Mouse (Mus musculus) heart, embryonic 15.5 days (tissue): ENCODE results near the gene Slc22a8. TPM values are rescaled to one million over a fixed set of nuclear protein-coding genes. Genes with fewer than 3 reads are reported as not detected.

Experiments used
- ATAC-seq: fragments of 200-750 bp; cut with Nextera tagmentation; replicated peaks from 2 replicates; pipeline ENCODE4 v1.8.0; 2017; ENCODE audit warnings: low read depth, moderate TSS enrichment; ENCODE audit not compliant: insufficient number of reproducible peaks, insufficient read depth, low FRiP score
- H3K27ac ChIP-seq: fragments of 300-500 bp; sonication (generic); 2 replicates; pipeline ENCODE4 v1.5.1; 2015; ENCODE audit warnings: mild to moderate bottlenecking, inconsistent platforms
- H3K27me3 ChIP-seq: fragments of 300-500 bp; sonication (generic); 2 replicates; pipeline ENCODE4 v1.6.1; 2015; ENCODE audit warnings: inconsistent platforms
- H3K36me3 ChIP-seq: fragments of 300-500 bp; sonication (generic); 2 replicates; pipeline ENCODE4 v1.6.1; 2015; ENCODE audit warnings: mild to moderate bottlenecking, inconsistent platforms
- H3K4me1 ChIP-seq: fragments of 300-500 bp; sonication (generic); replicated peaks from 2 replicates; pipeline ENCODE4 v1.6.1; 2015; ENCODE audit warnings: inconsistent platforms
- H3K4me2 ChIP-seq: fragments of 300-500 bp; sonication (generic); 2 replicates; pipeline ENCODE4 v1.6.1; 2015; ENCODE audit warnings: inconsistent platforms, mild to moderate bottlenecking, moderate library complexity
- H3K4me3 ChIP-seq: fragments of 300-500 bp; sonication (generic); 2 replicates; pipeline ENCODE4 v1.5.1; 2015; ENCODE audit warnings: mild to moderate bottlenecking, inconsistent platforms
- H3K9ac ChIP-seq: fragments of 300-500 bp; sonication (generic); 2 replicates; pipeline ENCODE4 v1.6.1; 2015; ENCODE audit warnings: mild to moderate bottlenecking, inconsistent platforms
- H3K9me3 ChIP-seq: fragments of 300-500 bp; sonication (generic); replicated peaks from 2 replicates; pipeline ENCODE4 v1.6.1; 2016; ENCODE audit warnings: inconsistent platforms
- WGBS: fragments of 180-500 bp; shearing (Covaris S2); methylation state at CpG from one replicate; pipeline ENCODE4 v1.1.7; 2015; ENCODE audit warnings: mixed read lengths; 5-methylcytosine and 5-hydroxymethylcytosine counted together
- polyA plus RNA-seq: library from polyadenylated mRNA; unstranded; fragments of >200 nt; fragmentation: Nextera tagmentation; extraction: Ambion mirVana; gene quantifications from 2 replicates; pipeline ENCODE4 v1.2.1, GENCODE M21; 2015

Gene Slc22a8
- polyA plus RNA-seq, 1 experiment from 2014 or later, result 0.08 TPM

DNA sequence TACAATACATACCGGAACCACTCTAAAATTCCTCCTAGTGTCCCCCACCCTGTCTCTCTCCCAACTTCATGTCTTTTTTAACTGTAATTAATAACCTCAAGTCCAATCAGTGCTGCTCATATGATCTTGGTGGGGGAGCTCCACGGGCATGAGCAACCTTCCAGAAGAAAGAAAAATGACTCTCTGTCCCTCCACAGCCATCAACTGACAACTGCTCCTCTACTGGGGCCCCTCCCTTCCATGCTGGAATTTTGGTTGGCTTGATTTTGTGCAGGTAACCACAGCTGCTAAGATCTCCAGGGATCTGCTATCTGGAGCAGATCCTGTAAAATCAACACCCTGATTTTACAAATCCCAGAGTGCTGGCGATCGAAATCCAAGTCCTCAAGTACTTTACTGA is 13.6 kb upstream of the Slc22a8 start:
- Histone ChIP-seq H3K9me3 (no peaks in the 10 kb centered on the region), H3K27ac (no peak overlapping the region), H3K9ac (no peak overlapping the region), H3K4me1 (peaks cover 9% of the 10 kb centered on the region; the same call in 1 of the 2 replicates), H3K27me3 (no peaks in the 10 kb centered on the region), H3K4me3 (no peak overlapping the region), H3K36me3 (no peaks in the 10 kb centered on the region), H3K4me2 (no peak overlapping the region)
- 83% methylated on average over 4 of the region's 4 CpGs for WGBS
- no peak for ATAC-seq

GRCm38 (mm10) chr19:8578293-8578969 is 12.6 kb upstream of the Slc22a8 start:
- peaks cover 7% of the 10 kb centered on the region; the same call in 1 of the 2 replicates for H3K4me1 ChIP-seq
- peak overlapping the region; percentile 45 for H3K4me3 ChIP-seq
- H3K27me3 ChIP-seq, result no peaks in the 10 kb centered on the region
- no peaks in the 10 kb centered on the region for H3K9me3 ChIP-seq
- no peak for ATAC-seq
- peak overlapping the region; percentile 88 for H3K4me2 ChIP-seq
- peak overlapping the region; percentile 50 for H3K9ac ChIP-seq
- 6% methylated on average over 24 of the region's 24 CpGs for WGBS
- H3K27ac ChIP-seq, result no peak overlapping the region
- no peaks in the 10 kb centered on the region for H3K36me3 ChIP-seq

DNA sequence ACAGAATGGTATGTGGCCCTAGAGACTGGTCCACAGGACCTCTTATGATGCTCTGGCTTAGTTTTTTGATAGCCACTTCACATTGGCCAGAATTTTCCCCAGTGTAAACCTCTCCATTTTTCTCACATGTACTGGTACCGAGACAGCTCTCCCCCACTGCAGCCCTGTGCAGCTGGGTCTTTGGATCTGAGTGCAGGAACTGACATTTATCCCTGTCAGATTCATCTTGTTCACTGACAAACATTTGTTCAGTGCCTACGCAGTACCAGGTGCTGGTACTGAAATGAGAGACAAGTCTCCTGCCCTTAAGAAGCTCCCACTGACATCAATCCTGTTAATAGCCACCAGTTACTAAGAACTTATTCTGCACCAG is 12.1 kb upstream of the Slc22a8 start:
- Histone ChIP-seq H3K36me3 (no peaks in the 10 kb centered on the region), H3K9me3 (no peaks in the 10 kb centered on the region), H3K27ac (no peak overlapping the region), H3K9ac (no peak overlapping the region; the same call in 1 of the 2 replicates), H3K4me1 (peaks cover 7% of the 10 kb centered on the region; the same call in 1 of the 2 replicates), H3K4me2 (peak overlapping the region; percentile 88), H3K4me3 (peak overlapping the region; percentile 45), H3K27me3 (no peaks in the 10 kb centered on the region)
- 58% methylated on average over 2 of the region's 2 CpGs for WGBS
- no peak for ATAC-seq

DNA sequence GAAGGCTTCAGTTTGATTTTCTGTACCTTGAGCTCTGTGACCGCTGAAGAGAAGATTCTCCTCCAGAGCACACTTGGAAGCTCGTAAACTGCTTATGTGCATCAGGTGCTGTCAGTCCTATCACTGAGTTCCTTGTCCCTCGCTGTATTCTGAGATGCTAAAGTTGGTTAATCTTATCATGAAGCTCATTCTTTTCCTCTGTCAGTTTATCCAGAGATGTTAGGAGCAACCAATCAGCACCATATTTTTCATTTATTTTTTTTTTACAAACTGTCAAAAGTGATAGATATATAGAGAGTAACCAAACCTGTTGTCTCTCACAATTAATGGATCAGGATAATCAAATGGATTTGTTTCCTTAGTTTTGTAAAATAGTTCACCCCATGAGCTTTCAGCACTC is 5.8 kb upstream of the Slc22a8 start:
- no peaks in the 10 kb centered on the region for H3K9me3 ChIP-seq
- WGBS, result 64% methylated on average over 3 of the region's 3 CpGs
- H3K27ac ChIP-seq, result no peak overlapping the region
- H3K27me3 ChIP-seq, result no peaks in the 10 kb centered on the region
- no peak overlapping the region for H3K9ac ChIP-seq
- no peaks in the 10 kb centered on the region for H3K4me1 ChIP-seq
- H3K36me3 ChIP-seq, result no peaks in the 10 kb centered on the region
- no peak overlapping the region for H3K4me2 ChIP-seq
- no peak overlapping the region for H3K4me3 ChIP-seq
- ATAC-seq, result no peak

GRCm38 (mm10) chr19:8585899-8586298 is 5.2 kb upstream of the Slc22a8 start:
- H3K4me2 ChIP-seq, result no peak overlapping the region
- no peaks in the 10 kb centered on the region for H3K36me3 ChIP-seq
- ATAC-seq, result no peak
- no peak overlapping the region for H3K27ac ChIP-seq
- H3K4me1 ChIP-seq, result no peaks in the 10 kb centered on the region
- no peaks in the 10 kb centered on the region for H3K9me3 ChIP-seq
- no peaks in the 10 kb centered on the region for H3K27me3 ChIP-seq
- H3K4me3 ChIP-seq, result no peak overlapping the region
- WGBS, result 88% methylated on average over 2 of the region's 2 CpGs
- no peak overlapping the region for H3K9ac ChIP-seq

GRCm38 (mm10) chr19:8586350-8586749 is 4.7 kb upstream of the Slc22a8 start:
- Histone ChIP-seq H3K9ac (no peak overlapping the region), H3K4me3 (no peak overlapping the region), H3K36me3 (no peaks in the 10 kb centered on the region), H3K4me1 (no peaks in the 10 kb centered on the region), H3K9me3 (no peaks in the 10 kb centered on the region), H3K27me3 (no peaks in the 10 kb centered on the region), H3K4me2 (no peak overlapping the region), H3K27ac (no peak overlapping the region)
- 52% methylated on average over 3 of the region's 3 CpGs for WGBS
- ATAC-seq, result no peak

- H3K27ac ChIP-seq, result no peak overlapping the region
- no peaks in the 10 kb centered on the region for H3K27me3 ChIP-seq
- H3K4me1 ChIP-seq, result no peaks in the 10 kb centered on the region
- no peaks in the 10 kb centered on the region for H3K36me3 ChIP-seq
- WGBS, result 58% methylated on average over 1 of the region's 1 CpGs
- H3K4me2 ChIP-seq, result no peak overlapping the region
- no peaks in the 10 kb centered on the region for H3K9me3 ChIP-seq
- no peak for ATAC-seq
- no peak overlapping the region for H3K4me3 ChIP-seq
- H3K9ac ChIP-seq, result no peak overlapping the region
These were observed 3.7 kb upstream of the Slc22a8 start for GRCm38 (mm10) chr19:8587315-8587714.

- peaks cover 8% of the 10 kb centered on the region for H3K4me1 ChIP-seq
- H3K4me2 ChIP-seq, result no peak overlapping the region
- no peak overlapping the region for H3K27ac ChIP-seq
- H3K9ac ChIP-seq, result no peak overlapping the region
- ATAC-seq, result no peak
- no peaks in the 10 kb centered on the region for H3K9me3 ChIP-seq
- no peak overlapping the region for H3K4me3 ChIP-seq
- no peaks in the 10 kb centered on the region for H3K36me3 ChIP-seq
- WGBS, result 57% methylated on average over 2 of the region's 2 CpGs
- H3K27me3 ChIP-seq, result no peaks in the 10 kb centered on the region
These were observed 1.1 kb downstream of the Slc22a8 start for GRCm38 (mm10) chr19:8592155-8592554.

GRCm38 (mm10) chr19:8592873-8593408 is 1.9 kb downstream of the Slc22a8 start:
- Histone ChIP-seq H3K27ac (no peak overlapping the region), H3K36me3 (no peaks in the 10 kb centered on the region), H3K9ac (no peak overlapping the region), H3K9me3 (no peaks in the 10 kb centered on the region), H3K4me1 (peaks cover 8% of the 10 kb centered on the region), H3K27me3 (no peaks in the 10 kb centered on the region), H3K4me2 (no peak overlapping the region), H3K4me3 (no peak overlapping the region)
- no peak for ATAC-seq
- WGBS, result 60% methylated on average over 6 of the region's 6 CpGs

DNA sequence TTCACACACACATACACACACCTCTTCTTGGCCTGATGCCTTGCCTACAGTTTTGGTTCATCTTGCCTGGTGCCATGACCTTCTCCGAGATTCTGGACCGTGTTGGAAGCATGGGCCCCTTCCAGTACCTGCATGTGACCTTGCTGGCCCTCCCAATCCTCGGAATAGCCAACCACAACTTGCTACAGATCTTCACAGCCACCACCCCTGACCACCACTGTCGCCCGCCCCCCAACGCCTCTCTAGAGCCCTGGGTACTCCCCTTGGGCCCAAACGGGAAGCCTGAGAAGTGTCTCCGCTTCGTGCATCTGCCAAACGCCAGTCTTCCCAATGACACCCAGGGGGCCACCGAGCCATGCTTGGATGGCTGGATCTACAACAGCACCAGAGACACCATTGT is 2.8 kb downstream of the Slc22a8 start:
- no peaks in the 10 kb centered on the region for H3K27me3 ChIP-seq
- 83% methylated on average over 11 of the region's 11 CpGs for WGBS
- no peaks in the 10 kb centered on the region for H3K36me3 ChIP-seq
- no peak overlapping the region for H3K4me3 ChIP-seq
- no peak for ATAC-seq
- H3K27ac ChIP-seq, result no peak overlapping the region
- H3K4me2 ChIP-seq, result no peak overlapping the region
- H3K4me1 ChIP-seq, result peaks cover 8% of the 10 kb centered on the region
- H3K9ac ChIP-seq, result no peak overlapping the region
- H3K9me3 ChIP-seq, result no peaks in the 10 kb centered on the region

GRCm38 (mm10) chr19:8594518-8594917 is 3.5 kb downstream of the Slc22a8 start:
- H3K36me3 ChIP-seq, result no peaks in the 10 kb centered on the region

DNA sequence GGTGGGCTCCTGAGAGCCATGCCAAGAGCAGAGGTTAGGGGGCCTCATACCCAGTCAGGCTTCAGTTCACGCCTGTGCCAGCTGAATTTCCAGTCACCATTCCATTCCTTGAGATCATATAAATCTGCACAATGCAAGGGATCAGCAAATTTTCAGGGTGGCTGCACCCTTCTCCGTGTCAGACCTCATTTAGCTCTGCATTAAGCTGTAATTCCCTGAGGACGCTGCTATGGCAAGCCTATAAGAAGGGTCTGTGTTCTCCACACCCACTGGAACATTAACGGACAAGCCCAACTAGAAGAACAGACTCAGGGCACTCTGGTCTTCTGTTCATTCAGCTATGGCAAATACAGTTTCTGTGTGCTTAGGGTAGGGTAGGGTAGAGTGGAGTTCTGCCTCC is 6.2 kb downstream of the Slc22a8 start:
- H3K4me2 ChIP-seq, result no peak overlapping the region
- peaks cover 13% of the 10 kb centered on the region for H3K4me1 ChIP-seq
- no peak overlapping the region for H3K9ac ChIP-seq
- 82% methylated on average over 4 of the region's 4 CpGs for WGBS
- H3K4me3 ChIP-seq, result no peak overlapping the region
- no peaks in the 10 kb centered on the region for H3K36me3 ChIP-seq
- H3K9me3 ChIP-seq, result no peaks in the 10 kb centered on the region
- no peak for ATAC-seq
- no peak overlapping the region for H3K27ac ChIP-seq
- H3K27me3 ChIP-seq, result no peaks in the 10 kb centered on the region

More at GRCm38 (mm10) chr19:8594518-8594917, 3.5 kb downstream of the Slc22a8 start:
- no peaks in the 10 kb centered on the region for H3K27me3 ChIP-seq
- no peaks in the 10 kb centered on the region for H3K9me3 ChIP-seq
- no peak; the same call in 1 of the 2 replicates for ATAC-seq
- no peak overlapping the region for H3K27ac ChIP-seq
- no peak overlapping the region for H3K4me2 ChIP-seq
- H3K4me1 ChIP-seq, result peaks cover 8% of the 10 kb centered on the region
- H3K9ac ChIP-seq, result no peak overlapping the region
- WGBS, result 0% methylated on average over 1 of the region's 1 CpGs
- no peak overlapping the region for H3K4me3 ChIP-seq
